Mouse (Mus musculus) embryonic facial prominence, embryonic 13.5 days (tissue): ENCODE data around the gene Agbl1. TPM values are rescaled to one million over a fixed set of nuclear protein-coding genes. Genes with fewer than 3 reads are reported as not detected.

Experiments
- ATAC-seq: fragments of 200-750 bp; cut with Nextera tagmentation; 2 replicates; pipeline ENCODE4 v1.8.0; 2017; ENCODE audit warnings: low read depth; ENCODE audit not compliant: insufficient number of reproducible peaks, insufficient read depth, low FRiP score, low TSS enrichment
- H3K27ac ChIP-seq: fragments of 300-500 bp; sonication (generic); 2 replicates; pipeline ENCODE4 v1.5.1; 2015; ENCODE audit warnings: moderate library complexity, mild to moderate bottlenecking, inconsistent platforms
- H3K27me3 ChIP-seq: fragments of 300-500 bp; sonication (generic); 2 replicates; pipeline ENCODE4 v1.6.1; 2015; ENCODE audit warnings: mild to moderate bottlenecking, inconsistent platforms
- H3K36me3 ChIP-seq: fragments of 300-500 bp; sonication (generic); 2 replicates; pipeline ENCODE4 v1.6.1; 2015; ENCODE audit warnings: mild to moderate bottlenecking, inconsistent platforms
- H3K4me1 ChIP-seq: fragments of 300-500 bp; sonication (generic); 2 replicates; pipeline ENCODE4 v1.6.1; 2015; ENCODE audit warnings: inconsistent platforms
- H3K4me2 ChIP-seq: fragments of 300-500 bp; sonication (generic); 2 replicates; pipeline ENCODE4 v1.6.1; 2015; ENCODE audit warnings: moderate library complexity, mild to moderate bottlenecking, inconsistent platforms
- H3K4me3 ChIP-seq: fragments of 300-500 bp; sonication (generic); 2 replicates; pipeline ENCODE4 v1.5.1; 2015; ENCODE audit warnings: mild to moderate bottlenecking, inconsistent platforms
- H3K9ac ChIP-seq: fragments of 300-500 bp; sonication (generic); 2 replicates; pipeline ENCODE4 v1.6.1; 2015; ENCODE audit warnings: mild to moderate bottlenecking, inconsistent platforms
- H3K9me3 ChIP-seq: fragments of 300-500 bp; sonication (generic); 2 replicates; pipeline ENCODE4 v1.6.1; 2016; ENCODE audit warnings: inconsistent platforms
- WGBS: fragments of 180-500 bp; shearing (Covaris S2); methylation state at CpG from one replicate; pipeline ENCODE4 v1.1.7; 2015; ENCODE audit warnings: mixed read lengths; 5-methylcytosine and 5-hydroxymethylcytosine counted together
- polyA plus RNA-seq: library from polyadenylated mRNA; unstranded; fragments of >200 nt; fragmentation: Nextera tagmentation; extraction: Ambion mirVana; gene quantifications from 2 replicates; pipeline ENCODE4 v1.2.1, GENCODE M21; 2015

Agbl1 gene
- polyA plus RNA-seq, 1 experiment from 2014 or later = not detected

DNA sequence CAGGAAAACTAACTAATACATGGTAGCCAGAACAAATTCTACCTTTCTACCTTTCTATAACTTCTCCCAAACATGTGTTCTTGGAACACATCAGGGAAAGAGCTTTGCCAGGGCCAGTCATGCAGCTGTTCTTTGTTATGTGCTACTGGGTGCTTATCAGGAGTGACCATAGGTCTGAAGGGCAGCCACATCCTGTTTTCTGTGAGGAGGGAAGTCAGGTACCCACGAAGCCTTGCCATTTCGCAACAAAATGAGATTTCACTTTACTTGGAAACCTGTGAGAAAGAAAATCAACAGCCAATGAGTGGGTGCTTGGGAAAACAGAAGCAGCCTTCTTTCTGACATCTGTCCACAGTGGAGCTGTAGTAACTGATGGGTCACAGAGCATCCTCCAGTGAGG is 865.5 kb downstream of the Agbl1 start:
- ATAC-seq = no peak
- no peak overlapping the region for H3K9ac ChIP-seq
- no peaks in the 10 kb centered on the region for H3K4me1 ChIP-seq
- no peak overlapping the region for H3K4me2 ChIP-seq
- no peaks in the 10 kb centered on the region for H3K36me3 ChIP-seq
- no peaks in the 10 kb centered on the region for H3K9me3 ChIP-seq
- no peak overlapping the region for H3K27ac ChIP-seq
- no peaks in the 10 kb centered on the region for H3K27me3 ChIP-seq
- no peak overlapping the region for H3K4me3 ChIP-seq
- 71% methylated on average over 2 of the region's 2 CpGs for WGBS

DNA sequence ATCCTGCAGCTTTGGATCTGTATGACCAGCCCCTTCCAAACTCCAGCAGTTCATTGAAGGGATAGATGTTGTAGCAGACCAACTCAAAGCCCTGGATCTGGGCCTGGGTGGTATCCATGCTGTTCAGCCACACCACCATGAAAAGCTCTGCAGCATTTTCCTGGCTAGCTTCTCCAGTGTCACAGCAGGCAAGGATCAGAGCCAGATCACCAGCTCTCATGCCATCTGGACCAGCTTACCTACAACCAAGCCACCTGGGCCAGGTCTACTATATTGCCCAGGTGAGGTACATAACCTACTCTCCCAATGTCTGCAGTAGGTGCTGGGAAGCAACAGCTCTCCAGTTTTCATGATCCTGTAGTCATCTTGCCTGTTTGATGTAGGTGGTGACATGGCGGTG is 884.3 kb downstream of the Agbl1 start:
- H3K27ac ChIP-seq = no peak overlapping the region
- H3K27me3 ChIP-seq = no peaks in the 10 kb centered on the region
- no peak overlapping the region for H3K4me3 ChIP-seq
- no peaks in the 10 kb centered on the region for H3K4me1 ChIP-seq
- no peak overlapping the region for H3K9ac ChIP-seq
- H3K4me2 ChIP-seq = no peak overlapping the region
- no peaks in the 10 kb centered on the region for H3K9me3 ChIP-seq
- ATAC-seq = no peak
- 94% methylated on average over 1 of the region's 1 CpGs for WGBS
- H3K36me3 ChIP-seq = no peaks in the 10 kb centered on the region

DNA sequence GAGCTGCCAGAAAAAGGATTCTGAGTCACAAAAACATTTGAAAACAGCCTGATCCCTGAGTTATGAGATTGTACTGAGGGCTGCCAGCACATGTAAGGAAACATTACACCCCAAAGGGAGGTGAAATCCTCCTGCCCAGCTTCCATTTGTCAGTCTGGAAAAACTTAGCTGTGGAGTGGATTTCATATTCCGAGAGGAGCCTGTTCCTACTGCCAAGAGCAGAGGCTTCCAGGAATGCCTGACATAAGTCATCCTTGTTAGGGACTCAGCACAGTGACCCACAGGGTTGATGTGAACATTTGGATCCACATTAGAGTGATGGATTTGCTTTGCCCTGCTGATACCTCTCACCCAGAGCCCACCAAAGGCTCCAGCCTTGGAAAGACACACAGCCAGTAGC is 899.4 kb downstream of the Agbl1 start:
- H3K4me3 ChIP-seq = no peak overlapping the region
- H3K4me1 ChIP-seq = peaks cover 7% of the 10 kb centered on the region; the same call in 1 of the 2 replicates
- no peak overlapping the region for H3K27ac ChIP-seq
- ATAC-seq = no peak
- H3K4me2 ChIP-seq = no peak overlapping the region
- H3K36me3 ChIP-seq = no peaks in the 10 kb centered on the region
- WGBS = 32% methylated on average over 1 of the region's 1 CpGs
- no peak overlapping the region for H3K9ac ChIP-seq
- no peaks in the 10 kb centered on the region for H3K9me3 ChIP-seq
- H3K27me3 ChIP-seq = no peaks in the 10 kb centered on the region

DNA sequence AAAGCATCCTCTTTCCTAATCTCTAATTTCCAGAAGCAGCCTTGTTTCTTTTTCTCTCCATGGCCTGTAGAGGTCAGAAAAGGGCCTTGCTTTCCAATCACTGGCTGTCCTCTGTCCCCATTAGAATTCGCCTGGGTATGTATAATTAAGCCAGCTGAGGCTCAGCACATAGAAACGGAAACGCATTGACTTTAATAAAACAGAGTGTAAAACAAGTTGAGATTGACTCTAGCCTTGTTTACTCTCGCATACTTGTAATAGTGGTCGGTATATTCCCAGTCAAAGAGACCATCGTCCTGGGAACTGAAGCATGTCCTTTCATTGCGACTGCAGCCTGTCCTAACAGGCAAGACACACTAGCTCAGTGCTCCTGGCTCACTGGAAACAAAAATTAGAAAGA is 902.3 kb downstream of the Agbl1 start:
- Histone ChIP-seq H3K9me3 (no peaks in the 10 kb centered on the region), H3K27me3 (no peaks in the 10 kb centered on the region), H3K36me3 (no peaks in the 10 kb centered on the region), H3K4me1 (peaks cover 7% of the 10 kb centered on the region; the same call in 1 of the 2 replicates), H3K4me2 (no peak overlapping the region), H3K4me3 (no peak overlapping the region), H3K9ac (no peak overlapping the region), H3K27ac (no peak overlapping the region)
- no peak for ATAC-seq
- WGBS = 26% methylated on average over 7 of the region's 7 CpGs

DNA sequence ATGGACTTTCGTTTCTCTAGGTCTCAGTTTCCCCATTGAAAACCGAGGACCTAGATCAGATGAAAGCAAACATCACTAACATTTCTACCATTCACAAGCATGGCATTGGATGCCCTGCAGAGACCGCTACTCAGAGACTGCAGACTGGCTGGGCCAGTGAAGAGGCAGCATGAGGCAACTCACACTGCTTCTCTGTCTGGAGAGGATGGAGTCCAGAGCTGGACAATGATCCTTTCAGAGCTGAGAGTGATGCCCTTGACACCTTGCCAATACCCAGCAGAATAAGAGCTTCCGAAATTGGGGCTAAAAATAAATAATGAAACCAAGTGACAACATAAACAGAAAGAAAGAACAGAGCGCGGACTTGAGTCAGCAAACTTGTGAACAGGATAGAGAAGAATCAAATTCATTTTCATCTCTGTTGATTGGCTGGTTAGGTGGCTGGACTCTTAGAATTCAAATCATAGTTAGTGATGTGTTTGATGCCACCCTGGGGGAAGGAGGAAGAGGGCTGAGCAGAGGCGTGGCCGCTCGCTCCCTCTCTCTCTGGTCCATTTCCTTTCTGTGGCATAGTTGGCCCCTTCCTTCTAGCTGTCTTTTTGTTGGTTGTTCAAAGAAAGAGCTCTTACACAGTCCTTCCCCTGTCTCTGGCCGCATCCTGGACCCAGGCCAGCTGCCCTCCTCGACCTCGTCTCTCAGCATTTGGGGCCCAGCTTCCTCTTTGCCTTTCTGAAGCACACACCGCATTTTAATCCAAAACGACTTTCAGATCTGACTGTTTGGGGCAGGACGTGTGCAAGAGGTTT is 903.1 kb downstream of the Agbl1 start:
- WGBS = 43% methylated on average over 15 of the region's 15 CpGs
- Histone ChIP-seq H3K27me3 (no peaks in the 10 kb centered on the region), H3K9me3 (no peaks in the 10 kb centered on the region), H3K4me3 (no peak overlapping the region), H3K27ac (no peak overlapping the region), H3K9ac (no peak overlapping the region), H3K4me2 (no peak overlapping the region), H3K4me1 (peaks cover 7% of the 10 kb centered on the region; the same call in 1 of the 2 replicates), H3K36me3 (no peaks in the 10 kb centered on the region)
- ATAC-seq = no peak

DNA sequence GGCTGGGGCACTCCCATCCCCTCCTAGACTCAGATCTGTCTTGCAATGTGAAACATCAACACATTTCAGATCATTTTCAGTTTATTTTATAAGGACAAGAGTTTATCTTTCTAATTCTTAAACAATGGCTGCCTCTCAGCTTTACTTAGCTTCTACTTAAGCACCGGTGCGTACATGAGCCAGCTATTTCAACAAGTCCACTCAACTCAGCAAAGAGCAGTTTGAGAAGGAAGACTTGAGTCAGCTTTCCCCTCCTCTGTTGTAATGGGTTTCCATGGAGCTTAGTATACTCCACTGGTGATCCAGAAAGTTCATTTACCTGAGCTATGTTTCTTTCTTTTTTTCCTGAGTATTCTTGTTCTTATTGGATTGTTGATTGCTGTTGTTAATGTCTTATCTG is 905.2 kb downstream of the Agbl1 start:
- H3K36me3 ChIP-seq = no peaks in the 10 kb centered on the region
- H3K4me3 ChIP-seq = no peak overlapping the region
- no peak overlapping the region for H3K4me2 ChIP-seq
- H3K9ac ChIP-seq = no peak overlapping the region
- H3K4me1 ChIP-seq = peaks cover 5% of the 10 kb centered on the region; the same call in 1 of the 2 replicates
- H3K27ac ChIP-seq = no peak overlapping the region
- ATAC-seq = no peak
- H3K27me3 ChIP-seq = no peaks in the 10 kb centered on the region
- WGBS = 92% methylated on average over 2 of the region's 2 CpGs
- H3K9me3 ChIP-seq = no peaks in the 10 kb centered on the region

DNA sequence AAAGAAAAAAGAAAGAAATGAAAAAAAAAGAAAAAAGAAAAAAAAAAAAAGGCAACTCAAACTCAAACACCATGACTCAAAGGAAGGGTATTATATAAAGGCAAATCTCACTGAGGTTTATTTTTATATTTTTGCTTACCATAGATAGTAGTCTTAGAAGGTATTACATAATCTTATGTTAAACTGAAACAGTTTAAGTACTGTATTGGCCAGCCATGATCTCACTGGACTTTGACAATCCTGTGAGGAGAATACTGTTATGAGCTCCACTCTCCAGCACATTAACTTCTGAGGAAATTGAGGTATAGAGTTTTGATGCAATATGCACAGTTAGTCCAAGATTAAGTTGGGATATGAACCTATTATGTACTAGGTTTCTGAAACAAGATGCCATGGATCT is 909.0 kb downstream of the Agbl1 start:
- Histone ChIP-seq H3K27me3 (no peaks in the 10 kb centered on the region), H3K4me2 (no peak overlapping the region), H3K4me3 (no peak overlapping the region), H3K4me1 (no peaks in the 10 kb centered on the region), H3K9me3 (no peaks in the 10 kb centered on the region), H3K27ac (no peak overlapping the region), H3K9ac (no peak overlapping the region), H3K36me3 (no peaks in the 10 kb centered on the region)
- no peak for ATAC-seq

DNA sequence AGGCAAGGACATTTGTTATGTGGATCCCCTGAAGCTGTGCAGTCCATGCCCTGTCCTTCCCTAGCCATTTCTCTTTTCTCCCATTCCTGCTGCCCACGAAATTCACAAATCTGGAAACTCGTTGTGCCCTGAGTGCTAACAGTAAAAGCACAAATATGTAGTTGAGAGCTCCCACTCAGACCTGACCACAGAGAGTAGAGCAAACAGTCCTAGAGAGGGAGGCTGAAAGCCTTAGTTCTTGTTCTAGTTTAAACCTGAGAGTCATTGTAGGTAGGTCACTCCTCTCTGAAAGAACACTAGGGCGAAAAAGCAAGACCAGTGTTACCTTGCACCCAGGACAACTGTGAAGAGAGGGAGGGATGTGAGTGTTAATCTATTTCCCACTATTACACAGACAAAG is 917.8 kb downstream of the Agbl1 start:
- 69% methylated on average over 3 of the region's 3 CpGs for WGBS

DNA sequence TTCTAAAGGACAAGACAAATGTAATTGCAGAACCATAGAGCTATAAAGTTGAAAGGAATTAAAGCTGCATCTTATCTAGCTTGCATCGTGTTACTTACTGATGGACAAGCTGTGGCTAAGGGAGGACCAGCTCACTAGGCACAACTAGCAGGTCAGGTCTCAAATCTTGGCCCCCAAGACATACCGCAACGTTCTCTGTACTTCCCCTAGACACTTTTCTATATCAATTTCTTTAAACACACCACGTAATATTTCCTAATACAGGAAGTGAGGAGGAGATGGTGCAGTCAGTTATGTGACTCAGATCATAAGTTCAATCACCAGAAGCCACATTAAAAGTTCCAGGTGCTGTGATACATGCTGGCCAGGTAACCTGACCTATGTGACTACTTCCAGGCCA is 919.1 kb downstream of the Agbl1 start:
- H3K27ac ChIP-seq = no peak overlapping the region
- no peak overlapping the region for H3K4me3 ChIP-seq
- WGBS = 77% methylated on average over 4 of the region's 4 CpGs
- no peaks in the 10 kb centered on the region for H3K27me3 ChIP-seq
- no peak overlapping the region for H3K9ac ChIP-seq
- no peak for ATAC-seq
- no peaks in the 10 kb centered on the region for H3K9me3 ChIP-seq
- no peak overlapping the region for H3K4me2 ChIP-seq
- H3K4me1 ChIP-seq = peaks cover 5% of the 10 kb centered on the region
- no peaks in the 10 kb centered on the region for H3K36me3 ChIP-seq

More for the DNA sequence above, 917.8 kb downstream of the Agbl1 start:
- H3K27me3 ChIP-seq = no peaks in the 10 kb centered on the region
- no peak for ATAC-seq
- no peak overlapping the region for H3K27ac ChIP-seq
- H3K4me2 ChIP-seq = no peak overlapping the region
- no peaks in the 10 kb centered on the region for H3K9me3 ChIP-seq
- H3K4me1 ChIP-seq = peaks cover 3% of the 10 kb centered on the region
- no peaks in the 10 kb centered on the region for H3K36me3 ChIP-seq
- H3K9ac ChIP-seq = no peak overlapping the region
- no peak overlapping the region for H3K4me3 ChIP-seq

DNA sequence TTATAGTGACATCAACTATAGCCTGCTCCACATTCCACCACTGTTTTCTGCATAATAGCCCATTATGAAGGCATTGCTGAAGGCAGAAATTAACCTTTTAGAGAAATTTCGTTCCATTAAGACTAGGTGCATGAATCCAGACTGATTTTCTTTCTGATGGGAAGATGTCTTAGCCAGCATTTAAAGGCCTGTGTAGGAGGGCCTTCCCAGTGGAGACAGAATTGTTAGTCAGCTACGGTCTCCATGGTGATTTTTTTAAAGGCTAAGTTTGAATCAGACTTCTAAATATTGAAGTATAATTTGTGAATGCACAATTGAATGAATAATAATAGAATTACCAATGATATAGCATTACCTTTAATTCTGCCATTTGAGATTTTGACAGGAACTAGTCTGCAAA is 920.2 kb downstream of the Agbl1 start:
- Histone ChIP-seq H3K9me3 (no peaks in the 10 kb centered on the region), H3K4me3 (no peak overlapping the region), H3K36me3 (no peaks in the 10 kb centered on the region), H3K27me3 (no peaks in the 10 kb centered on the region), H3K9ac (no peak overlapping the region), H3K4me2 (no peak overlapping the region), H3K4me1 (peaks cover 5% of the 10 kb centered on the region), H3K27ac (no peak overlapping the region)
- 77% methylated on average over 2 of the region's 2 CpGs for WGBS
- ATAC-seq = no peak

DNA sequence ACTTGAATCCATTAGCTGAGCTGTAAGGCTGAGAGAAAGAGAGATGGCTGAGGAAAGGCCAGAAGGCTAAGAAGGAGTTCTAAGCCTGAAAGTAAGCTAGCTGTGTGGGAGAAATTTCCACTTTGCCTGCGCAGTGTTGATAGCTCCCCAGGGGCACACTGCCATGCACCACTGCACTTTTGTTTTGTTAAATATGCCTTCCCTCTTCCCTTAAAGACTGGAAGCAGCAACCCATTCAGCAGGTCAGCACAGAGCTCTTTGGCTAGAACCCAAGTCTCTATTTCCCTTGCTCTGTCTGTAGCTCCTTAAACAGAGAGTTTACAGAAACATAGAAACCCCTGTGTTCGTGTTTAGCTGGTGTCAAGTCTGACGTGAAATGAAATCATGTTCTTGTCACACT is 922.7 kb downstream of the Agbl1 start:
- Histone ChIP-seq H3K27me3 (no peaks in the 10 kb centered on the region), H3K4me2 (no peak overlapping the region), H3K4me3 (no peak overlapping the region), H3K9me3 (no peaks in the 10 kb centered on the region), H3K4me1 (peaks cover 5% of the 10 kb centered on the region), H3K36me3 (no peaks in the 10 kb centered on the region), H3K9ac (no peak overlapping the region), H3K27ac (no peak overlapping the region)
- WGBS = 28% methylated on average over 3 of the region's 3 CpGs
- ATAC-seq = no peak

DNA sequence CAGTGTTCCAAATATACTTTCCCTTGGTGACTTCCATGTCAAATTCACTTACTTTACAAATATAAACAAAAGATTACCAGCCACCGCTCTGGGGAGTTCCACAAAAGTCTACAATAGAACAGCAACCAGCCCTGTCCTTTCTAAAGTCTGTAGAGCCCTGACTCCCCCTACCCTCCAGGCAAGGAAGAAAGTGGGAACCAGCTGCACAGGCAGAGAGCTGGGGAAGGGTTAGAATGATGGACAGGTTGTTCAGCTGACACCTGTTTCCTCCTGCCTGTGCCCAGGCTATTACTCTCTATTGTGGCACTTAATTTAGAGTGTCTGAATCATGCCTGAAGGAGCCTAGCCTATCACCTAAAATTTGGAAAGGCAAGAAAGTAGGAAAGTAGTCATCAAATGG is 923.2 kb downstream of the Agbl1 start:
- no peak for ATAC-seq
- no peak overlapping the region for H3K4me2 ChIP-seq
- 46% methylated on average over 1 of the region's 1 CpGs for WGBS

More for the DNA sequence above, 923.2 kb downstream of the Agbl1 start:
- peaks cover 5% of the 10 kb centered on the region for H3K4me1 ChIP-seq
- H3K36me3 ChIP-seq = no peaks in the 10 kb centered on the region
- H3K9ac ChIP-seq = no peak overlapping the region
- H3K9me3 ChIP-seq = no peaks in the 10 kb centered on the region
- H3K4me3 ChIP-seq = no peak overlapping the region
- H3K27me3 ChIP-seq = no peaks in the 10 kb centered on the region
- H3K27ac ChIP-seq = no peak overlapping the region
